ENCODE assay signal across 8 mouse cellular contexts in genomic region chr6:29649494-29650169, GRCm38 (mm10). TPM values are rescaled to one million over a fixed set of nuclear protein-coding genes. Genes with fewer than 3 reads are reported as not detected.
DNase-seq lines count a peak whose midpoint lies in the region; ATAC-seq and TF ChIP-seq lines count a peak whose summit lies in the region.

No protein-coding gene starts in this region.

- no peak overlapping the region for H3K4me3 ChIP-seq in C2C12 (ENCODE audit: insufficient read depth, poor library complexity, severe bottlenecking)
- H3K4me3 ChIP-seq in kidney, postnatal 0 days (replicated peaks; ENCODE audit: low read depth, low read length): no peak overlapping the region
- H3K4me3 ChIP-seq in liver, adult 2 months (ENCODE audit: insufficient read depth, low read depth, low read length): no peak overlapping the region

- peaks cover 15% of the 10 kb centered on the region for H3K27me3 ChIP-seq in C2C12 (ENCODE audit: control insufficient read depth, insufficient read depth, insufficient read length)
- no peaks in the 10 kb centered on the region for H3K27me3 ChIP-seq in kidney, postnatal 0 days (ENCODE audit: insufficient read depth, low read length)
- H3K27me3 ChIP-seq in liver, adult 2 months (ENCODE audit: control insufficient read depth, insufficient read depth, low read length): no peaks in the 10 kb centered on the region

- H3K27ac ChIP-seq in kidney, postnatal 0 days: no peak overlapping the region
- H3K27ac ChIP-seq in liver, adult 2 months (replicated peaks; ENCODE audit: insufficient read depth, low read depth, low read length): no peak overlapping the region

- DNase-seq in adrenal gland, adult 8-10 months: peak; percentile 73
- DNase-seq in embryo, embryonic 11.5 days (ENCODE audit: low read depth, low spot score): peak; percentile 82
- peak; percentile 46 for DNase-seq in gonadal fat pad, adult 2 months (ENCODE audit: low read depth)
- peak; percentile 93 for DNase-seq in kidney, postnatal 0 days (ENCODE audit: low spot score)
- DNase-seq in liver, adult 2 months (ENCODE audit: extremely low read depth, low read depth, low spot score): peak; percentile 79
- DNase-seq in thymus, postnatal 0 days (ENCODE audit: low spot score): peak; percentile 81

- H3K79me3 ChIP-seq in C2C12 (ENCODE audit: low read depth): no peaks in the 10 kb centered on the region

- no peak overlapping the region for H3K4me2 ChIP-seq in kidney, postnatal 0 days (ENCODE audit: low read length)

- no peaks in the 10 kb centered on the region for H3K4me1 ChIP-seq in kidney, postnatal 0 days (replicated peaks; ENCODE audit: insufficient read depth, low read length)
- H3K4me1 ChIP-seq in liver, adult 2 months (ENCODE audit: control insufficient read depth, insufficient read depth, low read length): peaks cover 2% of the 10 kb centered on the region; the same call in 1 of the 2 replicates

- H3K36me3 ChIP-seq in C2C12 (ENCODE audit: control insufficient read depth, insufficient read depth): no peaks in the 10 kb centered on the region
- H3K36me3 ChIP-seq in kidney, postnatal 0 days (ENCODE audit: insufficient read depth, low read length): no peaks in the 10 kb centered on the region
- H3K36me3 ChIP-seq in liver, adult 2 months (ENCODE audit: control insufficient read depth, insufficient read depth, low read length): no peaks in the 10 kb centered on the region

- ATAC-seq in kidney, postnatal 0 days (replicated peaks; ENCODE audit: low FRiP score, low read depth): peak; percentile 77; the same call in 1 of the 2 replicates
- ATAC-seq in neutrophil, adult 5-6 weeks (ENCODE audit: extremely low read depth, insufficient number of reproducible peaks, low FRiP score, poor library complexity, severe bottlenecking): peak; percentile 92

- TF ChIP-seq CTCF in C2C12 (IDR thresholded peaks at IDR 0.05; ENCODE audit: control insufficient read depth, insufficient read depth, insufficient read length): peak; percentile 52
- TF ChIP-seq CTCF in kidney, postnatal 0 days (IDR thresholded peaks at IDR 0.05; ENCODE audit: low read depth): peak; percentile 96
- peak; percentile 84 for TF ChIP-seq CTCF in liver, adult 2 months (IDR thresholded peaks at IDR 0.05; ENCODE audit: low read depth, low read length)

- H3K9me3 ChIP-seq in kidney, postnatal 0 days (replicated peaks; ENCODE audit: low read length): no peaks in the 10 kb centered on the region

- WGBS in kidney, postnatal 0 days: 28% methylated on average over 14 of the region's 14 CpGs
- WGBS in liver, adult 2 months: 30% methylated on average over 14 of the region's 14 CpGs

- no peaks in the 10 kb centered on the region for H3K79me2 ChIP-seq in C2C12 (ENCODE audit: control insufficient read depth, insufficient read depth)
- no peaks in the 10 kb centered on the region for H3K79me2 ChIP-seq in liver, adult 2 months (ENCODE audit: control insufficient read depth, insufficient read depth, low read length)

- no peak overlapping the region for H3K9ac ChIP-seq in kidney, postnatal 0 days (ENCODE audit: low read depth, low read length)
- no peak overlapping the region for H3K9ac ChIP-seq in liver, adult 2 months (ENCODE audit: low read depth, low read length)

- TF ChIP-seq POLR2A in liver, adult 2 months (IDR thresholded peaks at IDR 0.05; ENCODE audit: extremely low read depth, insufficient read depth, low read length): no peak

- no peak overlapping the region for H3ac ChIP-seq in C2C12 (ENCODE audit: control insufficient read depth, insufficient read length, low read depth)

TF ChIP-seq in C2C12, 6 proteins besides CTCF, POLR2A, EP300 and RAD21:
- TF ChIP-seq MYOG (IDR thresholded peaks at IDR 0.05; ENCODE audit: control insufficient read depth, extremely low read depth, insufficient read length) (no peak), MAX (IDR thresholded peaks at IDR 0.05) (peak; percentile 63), MYOD1 (IDR thresholded peaks at IDR 0.05; ENCODE audit: control insufficient read depth, insufficient read length, low read depth) (no peak)

RNA-seq across cellular contexts. Expression of gene Tnpo3, which starts 39.9 kb away (rescaled TPM):
- 29.4 TPM for polyA plus RNA-seq in C2C12 (2012; fragmentation: generic; extraction: Trizol)
- total RNA-seq in adrenal gland, adult 8-10 months (2022): 10 to 100 TPM; 48.3 to 65.6 (median 61.3) TPM
- 43.0 and 46.2 TPM in 2 replicates for polyA plus RNA-seq in gonadal fat pad, adult 2 months (2012; rRNA removed)
- 56.0 and 60.2 TPM in 2 replicates for polyA plus RNA-seq in kidney, postnatal 0 days (2015; fragmentation: Nextera tagmentation; extraction: Ambion mirVana)
- 26.8 and 31.5 TPM in 2 replicates for total RNA-seq in liver, adult 2 months (2014; rRNA removed)
- 33.3 and 34.7 TPM in 2 replicates for polyA plus RNA-seq in liver, adult 2 months (2012; rRNA removed)
- total RNA-seq in neutrophil, adult 5-6 weeks (2017): 82.1 and 95.6 TPM in 2 replicates
- polyA plus RNA-seq in thymus, postnatal 0 days (2015; fragmentation: Nextera tagmentation; extraction: Ambion mirVana): 68.8 TPM in 2 replicates

RNA-seq across cellular contexts. Expression of gene Tspan33, which starts 44.4 kb away (rescaled TPM):
- polyA plus RNA-seq in C2C12 (2012; fragmentation: generic; extraction: Trizol): 1.2 TPM
- total RNA-seq in adrenal gland, adult 8-10 months (2022): 1 to 10 TPM; 2.7 to 4.9 (median 3.8) TPM
- polyA plus RNA-seq in gonadal fat pad, adult 2 months (2012; rRNA removed): 3.5 and 4.9 TPM in 2 replicates
- 24.9 and 25.2 TPM in 2 replicates for polyA plus RNA-seq in kidney, postnatal 0 days (2015; fragmentation: Nextera tagmentation; extraction: Ambion mirVana)
- total RNA-seq in liver, adult 2 months (2014; rRNA removed): 4.2 and 9.3 TPM in 2 replicates
- polyA plus RNA-seq in liver, adult 2 months (2012; rRNA removed): 7.0 and 8.5 TPM in 2 replicates
- total RNA-seq in neutrophil, adult 5-6 weeks (2017): 2.0 and 2.2 TPM in 2 replicates
- polyA plus RNA-seq in thymus, postnatal 0 days (2015; fragmentation: Nextera tagmentation; extraction: Ambion mirVana): 1.7 and 2.8 TPM in 2 replicates
